Mouse (Mus musculus) CD8-positive naive resting alpha-beta T cell, adult 2 months (primary cell): ENCODE data around the gene Lyl1.

Experiments
- DNase-seq, 2 experiments: peaks; one replicate each; pipeline ENCODE4 v3.0.0; 2022; ENCODE audit warnings: low read depth in 2 of 2, low spot score in 2 of 2

Gene Lyl1

GRCm38 (mm10) chr8:84702963-84703465 is 1.8 kb downstream of the Lyl1 start:
- DNase-seq = no peak

DNA sequence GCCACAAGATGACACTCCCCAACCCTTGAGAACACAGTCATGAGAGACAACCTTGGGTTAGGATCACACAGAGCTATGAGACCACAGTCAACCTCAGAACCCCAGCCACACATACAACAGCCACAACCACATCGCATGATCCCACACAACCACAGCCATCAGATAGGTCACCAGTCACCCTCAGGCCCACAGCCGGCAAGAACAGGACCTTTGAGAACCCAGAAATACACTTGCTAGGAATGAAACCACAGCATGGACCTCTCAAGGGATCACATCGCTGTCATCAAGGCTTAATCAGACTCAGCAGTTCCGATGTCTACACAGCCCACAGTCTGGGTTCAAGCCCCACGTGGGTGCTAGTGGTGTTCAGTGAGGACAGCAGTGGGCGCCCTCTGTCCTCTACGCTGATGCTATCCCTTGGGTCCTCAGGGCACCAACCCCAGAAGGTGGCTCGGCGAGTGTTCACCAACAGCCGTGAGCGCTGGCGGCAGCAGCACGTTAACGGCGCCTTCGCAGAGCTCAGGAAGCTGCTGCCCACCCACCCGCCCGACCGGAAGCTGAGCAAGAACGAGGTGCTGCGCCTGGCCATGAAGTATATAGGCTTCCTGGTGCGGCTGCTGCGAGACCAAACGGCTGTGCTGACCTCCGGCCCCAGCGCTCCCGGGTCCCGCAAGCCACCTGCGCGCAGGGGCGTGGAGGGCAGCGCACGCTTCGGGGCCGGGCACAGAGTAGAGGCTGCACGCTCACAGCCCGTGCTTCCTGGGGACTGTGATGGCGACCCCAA is 2.4 kb downstream of the Lyl1 start:
- DNase-seq = peak in 1 of 2 experiments; percentile 54

DNA sequence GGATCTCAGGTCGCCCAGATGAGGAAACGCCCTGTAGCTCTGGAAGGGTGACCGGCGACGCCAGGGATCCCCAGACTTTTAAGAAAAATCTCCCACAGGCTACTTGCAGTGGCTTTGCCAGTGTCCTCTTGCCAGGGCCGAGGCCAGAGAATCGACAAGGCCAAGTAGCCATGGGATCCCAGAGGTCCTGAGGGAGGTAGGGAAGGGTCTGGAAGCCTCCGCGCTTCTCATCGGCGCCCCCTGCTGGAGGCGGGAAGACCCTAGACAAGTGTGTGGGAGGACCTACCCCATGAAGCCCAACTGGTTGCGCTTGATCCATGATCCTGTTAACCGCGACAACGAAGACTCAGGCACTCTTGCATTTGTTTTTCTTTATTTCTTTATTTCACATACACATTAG is 3.1 kb downstream of the Lyl1 start:
- peak in 1 of 2 experiments; percentile 70 for DNase-seq

DNA sequence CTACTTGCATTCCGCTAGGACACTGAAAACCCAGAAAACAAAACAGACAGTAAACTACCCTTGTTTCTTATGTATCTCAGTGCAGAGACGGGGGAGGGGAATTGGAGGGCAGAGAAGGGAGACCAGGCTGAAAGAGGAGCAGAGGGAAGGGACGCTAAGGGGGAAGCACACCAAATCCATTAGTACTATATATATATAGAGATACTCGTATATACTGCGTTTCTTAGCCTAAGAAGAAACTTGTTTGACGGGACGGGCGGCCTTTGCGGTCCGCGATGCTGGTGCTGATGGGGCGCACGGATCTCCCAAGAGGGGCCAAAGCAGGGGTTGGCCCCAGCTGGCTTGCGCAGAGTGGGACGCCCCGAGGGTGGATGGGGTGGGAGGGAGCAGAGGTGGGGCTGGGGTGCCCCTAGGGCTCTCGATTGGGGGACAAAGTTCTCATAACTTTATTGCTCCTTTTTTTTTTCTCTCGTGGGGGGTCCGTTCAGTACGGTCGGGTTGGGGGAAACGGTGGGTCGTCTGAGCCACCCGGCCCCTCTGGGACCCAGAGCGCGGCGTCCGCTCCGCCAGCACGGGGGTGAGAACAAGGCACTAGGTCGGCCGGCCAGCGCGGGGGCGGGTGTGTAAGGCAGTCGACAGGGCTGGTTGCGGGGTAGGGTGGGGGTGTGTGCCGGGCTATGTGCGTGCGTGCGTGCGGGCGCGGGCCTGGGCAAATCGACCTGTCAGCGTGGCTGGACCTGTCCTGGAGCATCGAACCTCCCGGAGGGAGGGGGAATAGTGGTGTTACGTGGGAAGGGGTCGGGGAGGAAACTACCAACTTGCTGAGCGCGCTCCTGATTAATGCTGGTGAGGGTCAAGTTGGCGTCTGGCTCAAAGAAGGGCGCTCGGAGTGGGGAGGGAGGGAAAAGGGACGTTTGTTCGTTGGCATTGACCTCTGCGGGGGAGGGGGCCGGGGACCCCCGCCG is 3.9 kb downstream of the Lyl1 start:
- DNase-seq = no peak

GRCm38 (mm10) chr8:84705960-84706359 is 4.7 kb downstream of the Lyl1 start:
- no peak for DNase-seq

DNA sequence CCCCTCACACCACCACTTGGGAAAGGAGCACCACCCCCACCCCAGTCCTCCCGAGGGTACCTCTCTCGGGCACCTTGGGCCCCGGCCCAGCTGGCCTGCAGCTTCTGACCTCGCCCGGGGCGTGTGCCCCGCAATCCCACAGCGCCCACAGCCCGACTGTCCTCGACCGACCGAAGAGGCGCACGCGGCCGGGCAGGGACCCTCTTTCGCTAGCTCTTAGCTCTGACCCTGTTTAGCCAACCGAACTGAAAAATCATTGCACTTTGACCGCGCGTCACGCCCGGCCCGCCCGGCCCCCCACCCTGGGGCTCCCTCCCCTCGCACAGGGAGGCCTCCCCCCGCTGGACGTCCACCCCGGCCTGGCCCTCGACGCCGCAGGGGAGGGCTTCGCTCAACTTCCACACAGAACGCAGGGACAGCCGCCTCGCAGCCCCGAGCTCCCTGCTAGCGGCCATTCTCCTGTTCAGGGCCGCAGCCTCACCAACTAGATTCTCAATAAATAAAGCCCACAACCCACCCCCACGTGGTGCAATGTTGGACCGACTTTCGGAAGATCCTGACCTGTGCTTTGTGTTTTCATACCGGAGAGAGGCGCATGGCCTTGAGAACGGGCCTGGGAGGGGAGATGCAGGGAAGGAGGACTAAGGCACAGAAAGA is 5.5 kb downstream of the Lyl1 start:
- DNase-seq = no peak

- DNase-seq = no peak
These were observed 6.1 kb downstream of the Lyl1 start for GRCm38 (mm10) chr8:84707267-84707883.

DNA sequence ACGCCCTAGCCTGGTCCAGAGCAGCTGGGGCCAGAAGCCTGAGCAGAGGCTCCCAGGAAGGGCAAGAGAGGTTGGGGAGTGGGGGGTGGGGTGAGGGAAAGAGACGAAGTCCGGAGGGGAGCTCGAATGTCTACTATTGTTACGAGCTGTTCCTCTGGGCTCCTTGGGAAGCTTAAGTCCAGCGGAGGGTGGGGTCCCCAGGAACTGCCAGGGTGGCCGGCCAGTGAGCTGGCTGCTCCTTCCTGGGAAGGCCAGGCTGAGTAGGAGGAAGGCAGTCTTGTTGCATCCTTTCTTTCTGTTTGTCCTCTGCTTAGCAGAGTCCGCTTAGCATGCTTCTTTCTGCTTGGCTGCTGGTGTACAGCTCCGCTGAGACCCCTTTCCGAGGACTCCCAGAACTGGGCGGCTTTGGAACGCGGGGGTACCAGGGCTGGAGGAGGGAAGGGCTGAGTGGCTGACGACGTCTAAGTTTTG is 6.8 kb downstream of the Lyl1 start:
- no peak for DNase-seq

GRCm38 (mm10) chr8:84708774-84709475 is 7.7 kb downstream of the Lyl1 start:
- peak; percentile 80 to 83 for DNase-seq

DNA sequence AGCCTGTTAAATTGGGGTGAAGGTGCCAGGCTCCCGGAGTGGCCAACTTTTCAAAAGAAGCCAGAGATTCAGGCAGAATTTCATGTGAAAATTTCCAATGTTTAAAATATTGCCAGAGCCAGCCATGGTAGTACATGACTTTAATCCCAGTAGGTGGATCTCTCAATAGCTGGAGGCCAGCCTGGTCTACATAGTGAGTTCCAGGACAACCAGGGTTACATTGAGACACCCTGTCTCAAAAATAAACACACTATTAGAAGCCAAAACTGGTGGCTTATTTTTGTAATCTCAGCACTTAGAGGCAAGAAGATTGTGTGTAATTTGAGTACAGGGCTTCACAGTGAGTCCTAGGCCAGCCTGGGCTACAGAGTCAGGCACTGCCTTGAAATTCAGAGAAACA is 8.7 kb downstream of the Lyl1 start:
- DNase-seq = no peak

DNA sequence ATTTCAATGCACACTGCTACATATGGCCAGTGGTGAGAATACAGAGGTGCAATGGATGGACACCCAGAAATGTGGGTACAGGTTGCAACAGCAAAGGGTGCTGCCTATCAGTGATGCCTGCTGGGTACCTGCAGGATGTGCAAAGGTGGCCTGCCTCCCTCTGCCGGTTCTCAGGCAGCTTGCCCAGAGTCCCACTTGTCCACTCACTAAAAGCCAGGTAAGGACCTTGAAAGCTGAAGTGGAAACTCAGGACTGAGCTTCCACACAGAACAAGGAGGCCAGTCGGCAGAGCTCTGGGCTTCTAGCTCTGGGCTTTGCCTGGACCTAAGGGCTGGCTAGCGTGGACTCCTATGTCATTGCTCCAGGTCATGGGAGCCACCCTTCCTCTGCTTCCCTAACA is 10.1 kb downstream of the Lyl1 start:
- DNase-seq = no peak

DNA sequence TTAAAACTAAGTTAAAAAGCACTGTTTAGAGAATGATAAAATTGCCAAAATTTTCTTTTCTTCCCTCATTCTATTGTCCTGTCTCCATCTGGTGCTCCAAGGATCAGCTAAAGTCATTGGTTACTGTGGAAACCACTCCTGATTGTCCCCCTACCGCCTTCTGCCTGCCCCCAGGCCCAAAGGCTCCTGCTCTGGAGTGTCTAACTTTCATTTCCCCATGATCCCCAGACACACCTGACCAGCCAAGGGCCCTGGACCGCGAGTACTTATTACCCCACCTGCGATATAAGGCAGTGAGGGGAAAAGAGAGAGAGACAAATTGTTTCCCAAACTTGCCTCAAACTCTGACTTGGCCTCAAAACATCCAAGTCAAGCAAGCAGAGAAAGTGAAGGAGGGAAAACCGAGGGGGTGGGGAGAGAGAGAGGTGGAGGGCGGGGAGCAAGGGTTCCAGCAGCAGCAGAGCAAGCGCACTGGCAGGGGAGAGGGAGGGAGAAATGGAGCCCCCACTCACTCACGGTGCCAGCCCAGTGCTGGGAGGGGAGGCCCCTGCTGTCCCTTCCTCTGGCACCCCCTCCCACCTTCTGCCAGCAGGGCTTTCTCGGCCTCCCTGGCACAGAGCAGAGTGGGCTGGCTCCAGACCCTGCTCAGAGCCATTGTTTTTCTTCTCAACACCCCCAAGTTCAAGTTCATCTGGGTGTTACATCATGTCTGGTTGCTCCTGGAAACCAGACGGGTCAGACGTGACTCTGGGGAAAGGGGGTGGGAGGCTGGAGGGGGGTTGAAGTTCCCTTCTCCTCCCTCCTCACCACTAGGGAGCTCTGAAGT is 10.9 kb downstream of the Lyl1 start:
- no peak for DNase-seq

GRCm38 (mm10) chr8:84712759-84713120 is 11.5 kb downstream of the Lyl1 start:
- DNase-seq = no peak

DNA sequence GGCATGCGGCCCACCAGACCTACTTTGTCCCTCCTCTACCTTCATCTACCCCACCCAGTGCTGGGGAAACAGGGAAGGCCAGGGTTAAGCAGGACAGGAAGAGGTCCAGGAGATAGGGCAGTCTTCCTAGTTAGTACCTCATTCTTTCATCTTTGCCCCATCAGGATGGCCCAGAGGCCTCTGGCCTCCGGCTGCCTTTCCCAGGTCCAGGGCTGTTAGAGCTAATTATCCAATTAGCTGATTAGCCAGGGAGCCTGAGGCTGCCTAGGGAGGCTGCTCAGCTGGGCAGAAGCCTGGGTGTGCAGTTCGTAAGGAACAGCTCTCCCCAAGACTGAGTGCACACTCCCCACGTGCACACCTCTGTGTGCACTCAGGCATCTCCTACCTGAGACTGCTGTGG is 12.1 kb downstream of the Lyl1 start:
- no peak for DNase-seq

DNA sequence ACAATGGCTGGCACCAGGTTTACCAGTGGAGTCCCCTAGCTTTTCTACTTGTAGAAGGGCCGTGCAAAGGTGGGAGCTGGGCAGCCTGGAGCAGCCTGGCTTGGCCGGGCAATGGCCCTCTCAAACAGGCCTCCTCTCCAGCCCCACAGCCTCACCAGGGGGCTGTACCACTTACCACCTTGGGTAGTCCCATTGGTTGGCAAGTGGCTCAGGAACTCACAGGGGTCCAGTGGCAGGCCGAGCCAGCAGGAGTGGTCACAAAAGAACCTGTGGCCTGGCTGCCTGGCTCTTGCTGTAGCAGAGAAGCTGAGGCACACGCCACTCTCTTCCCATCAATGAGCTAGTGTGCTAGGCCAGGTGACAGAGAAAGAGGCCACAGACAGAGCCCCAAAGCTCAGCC is 12.9 kb downstream of the Lyl1 start:
- DNase-seq = no peak

DNA sequence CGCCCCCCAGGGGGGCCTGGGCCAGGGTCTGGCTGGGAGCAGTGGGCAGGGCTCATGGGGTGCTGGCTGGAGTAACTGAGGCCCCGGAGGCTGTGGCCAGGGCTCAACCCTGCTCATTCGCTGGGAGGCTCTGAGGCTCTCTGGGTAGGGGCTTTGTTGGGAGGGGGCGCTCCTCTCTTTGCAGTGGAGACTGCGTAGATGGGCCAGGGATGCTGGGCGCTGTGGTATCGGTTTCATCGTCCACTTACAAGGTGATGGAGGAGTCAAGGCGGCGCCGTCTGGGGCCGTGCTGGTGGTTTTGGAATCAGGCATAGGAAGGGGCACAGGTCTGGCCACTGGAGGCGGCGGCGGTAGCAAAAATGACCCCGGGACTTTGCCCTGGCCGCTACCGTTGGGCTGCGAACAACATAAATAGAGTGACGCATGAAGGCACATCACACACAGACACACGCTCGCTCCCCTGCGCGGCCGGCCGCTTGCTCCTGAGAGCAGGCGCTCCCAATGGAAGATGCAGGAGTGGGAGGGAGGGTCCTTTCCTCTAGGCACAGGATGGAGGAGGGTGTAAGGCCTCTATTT is 14.7 kb downstream of the Lyl1 start:
- no peak for DNase-seq

DNA sequence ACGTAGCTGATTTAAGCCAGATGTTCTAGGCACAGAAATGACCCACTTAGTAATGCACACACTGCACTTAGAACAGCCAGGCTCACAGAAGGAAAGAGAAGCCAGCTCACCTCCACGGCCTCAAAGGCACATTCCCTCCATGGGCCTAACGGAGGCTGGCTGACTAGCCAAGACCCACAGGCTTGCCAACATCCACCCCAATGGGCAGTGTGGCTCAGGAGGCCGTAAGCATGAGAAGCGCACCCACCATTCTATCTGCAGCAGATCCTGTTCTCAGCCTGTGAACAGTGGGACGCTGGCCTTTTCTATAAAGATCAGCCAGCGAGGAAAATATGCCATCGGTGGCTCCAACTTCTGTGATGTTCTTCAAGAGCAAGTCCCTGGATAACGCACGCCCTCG is 15.5 kb downstream of the Lyl1 start:
- DNase-seq = no peak

GRCm38 (mm10) chr8:84718476-84718875 is 17.2 kb downstream of the Lyl1 start:
- no peak for DNase-seq
